Mouse (Mus musculus): ENCODE measurements around the gene Fyb2.

DNA sequence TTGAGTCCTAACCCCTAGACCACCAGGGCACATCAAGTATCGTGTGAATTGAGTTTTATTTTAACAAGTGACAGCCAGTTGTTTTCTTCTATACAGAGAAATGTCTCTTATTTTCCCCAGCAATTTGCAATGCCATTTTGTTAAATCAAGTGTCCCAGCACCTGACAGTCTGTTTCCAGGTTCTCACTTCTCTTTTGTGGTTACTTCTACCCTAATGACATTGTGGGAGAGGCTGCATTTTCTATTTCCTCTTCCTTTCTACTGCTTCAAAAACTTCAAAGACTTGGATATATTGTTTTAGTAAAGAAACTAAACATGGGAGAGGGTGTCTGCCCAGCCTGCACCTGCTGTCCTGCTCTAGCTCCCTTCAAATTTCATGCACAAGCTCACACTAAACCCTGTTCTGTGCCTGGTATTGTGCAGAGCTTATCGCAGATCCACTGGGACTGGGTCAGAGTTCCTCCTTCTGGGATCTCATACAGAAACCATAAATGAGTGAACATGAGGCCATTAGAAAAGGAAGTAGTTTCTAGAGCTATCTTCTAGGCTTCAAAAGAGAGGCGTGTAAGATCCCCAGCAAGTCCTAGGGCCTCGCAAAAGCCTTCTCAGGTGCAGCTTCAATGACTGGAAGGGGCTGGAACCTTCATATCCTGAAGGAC is 94.2 kb downstream of the Fyb2 start:
- TF ChIP-seq CTCF (conservative IDR thresholded peaks at IDR 0.05; ENCODE audit: low read length) (no peak), NANOG (IDR thresholded peaks at IDR 0.05; ENCODE audit: borderline replicate concordance, low read length) (no peak)

Measured in E14TG2a.4 (cell line).